Mouse (Mus musculus): ENCODE data around the gene Ccl5. TPM values are rescaled to one million over a fixed set of nuclear protein-coding genes. Genes with fewer than 3 reads are reported as not detected.

The Ccl5 gene
- polyA plus RNA-seq, 1 experiment from 2014 or later = not detected

DNA sequence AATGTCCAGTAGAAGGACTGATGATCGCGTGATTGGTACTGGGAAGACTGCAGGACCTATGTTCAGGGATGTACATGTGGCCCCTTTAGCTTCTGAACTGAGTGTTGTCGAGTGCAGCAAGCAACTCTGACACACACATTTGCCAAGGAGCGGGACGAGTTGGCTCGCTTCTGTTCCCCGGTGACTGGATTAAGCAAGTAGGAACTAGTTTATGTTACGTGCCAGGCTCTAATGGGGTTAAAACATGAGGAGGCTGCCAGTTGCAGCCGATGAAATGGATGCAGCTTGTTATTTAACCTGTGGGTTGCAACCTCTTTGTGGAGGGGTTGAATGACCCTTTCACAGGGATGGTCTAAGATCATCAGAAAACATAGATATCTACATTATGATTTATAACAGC, 37.7 kb upstream of the Ccl5 start:
- no peak for ATAC-seq
- WGBS = 92% methylated on average over 9 of the region's 9 CpGs

DNA sequence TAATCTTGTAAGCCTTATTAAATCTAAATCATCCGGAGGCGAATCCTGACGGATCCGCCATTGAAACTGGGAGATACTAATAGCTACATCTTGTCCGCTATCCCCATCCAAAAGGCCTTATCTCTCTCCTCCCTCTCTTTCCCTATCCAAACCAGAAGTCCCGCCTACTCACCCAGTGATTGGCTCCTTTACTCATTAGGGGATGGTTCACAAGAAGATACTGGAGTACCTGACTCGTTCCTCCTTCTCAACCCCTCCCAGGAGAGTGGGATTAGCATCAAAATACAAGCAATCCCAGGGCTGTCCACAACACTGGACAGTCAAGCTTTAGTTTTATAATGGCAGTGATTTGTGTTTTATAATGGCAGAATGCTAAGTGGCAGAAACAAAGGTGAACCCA, 37.0 kb upstream of the Ccl5 start:
- no peak for ATAC-seq

More for the DNA sequence above, 37.7 kb upstream of the Ccl5 start:
- Histone ChIP-seq H3K9ac (ENCODE audit: low read depth, low read length) (no peak overlapping the region), H3K4me3 (ENCODE audit: low read depth, low read length) (no peak overlapping the region), H3K27me3 (ENCODE audit: control insufficient read depth, insufficient read depth, low read depth, low read length) (no peaks in the 10 kb centered on the region), H3K36me3 (ENCODE audit: control insufficient read depth, insufficient read depth, low read length) (no peaks in the 10 kb centered on the region), H3K27ac (ENCODE audit: low read length) (no peak overlapping the region), H3K4me2 (ENCODE audit: low read length) (no peak overlapping the region), H3K9me3 (replicated peaks; ENCODE audit: control insufficient read depth, low read length, poor library complexity, severe bottlenecking) (no peaks in the 10 kb centered on the region), H3K4me1 (ENCODE audit: control insufficient read depth, insufficient read depth, low read length) (no peaks in the 10 kb centered on the region)

DNA sequence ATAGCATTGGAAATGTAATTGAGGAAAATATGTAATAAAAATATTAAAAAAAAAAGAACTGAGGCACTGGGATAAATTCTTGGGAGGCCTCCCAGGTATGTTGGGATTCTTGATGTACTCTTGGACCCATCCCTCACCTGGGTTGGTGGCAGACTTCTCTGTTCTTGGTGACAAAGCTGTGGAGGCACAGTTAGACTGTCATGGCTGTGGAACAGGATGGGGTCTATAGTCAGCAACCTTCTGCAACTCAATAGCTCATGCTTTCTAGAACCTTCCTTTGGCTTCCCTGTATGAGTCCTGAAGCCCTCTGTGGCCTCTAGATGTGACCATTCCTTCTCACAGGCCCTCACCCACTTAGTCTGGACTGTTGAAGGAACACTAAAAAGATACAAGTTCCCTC, 36.3 kb upstream of the Ccl5 start:
- ATAC-seq = no peak
- H3K9me3 ChIP-seq (replicated peaks; ENCODE audit: control insufficient read depth, low read length, poor library complexity, severe bottlenecking) = no peaks in the 10 kb centered on the region
- no peak overlapping the region for H3K4me3 ChIP-seq (ENCODE audit: low read depth, low read length)
- H3K36me3 ChIP-seq (ENCODE audit: control insufficient read depth, insufficient read depth, low read length) = no peaks in the 10 kb centered on the region
- H3K27me3 ChIP-seq (ENCODE audit: control insufficient read depth, insufficient read depth, low read depth, low read length) = no peaks in the 10 kb centered on the region
- H3K9ac ChIP-seq (ENCODE audit: low read depth, low read length) = no peak overlapping the region
- no peaks in the 10 kb centered on the region for H3K4me1 ChIP-seq (ENCODE audit: control insufficient read depth, insufficient read depth, low read length)
- no peak overlapping the region for H3K4me2 ChIP-seq (ENCODE audit: low read length)
- H3K27ac ChIP-seq (ENCODE audit: low read length) = no peak overlapping the region

More for the DNA sequence above, 37.0 kb upstream of the Ccl5 start:
- Histone ChIP-seq H3K4me3 (ENCODE audit: low read depth, low read length) (no peak overlapping the region), H3K36me3 (ENCODE audit: control insufficient read depth, insufficient read depth, low read length) (no peaks in the 10 kb centered on the region), H3K27ac (ENCODE audit: low read length) (no peak overlapping the region), H3K4me1 (ENCODE audit: control insufficient read depth, insufficient read depth, low read length) (no peaks in the 10 kb centered on the region), H3K27me3 (ENCODE audit: control insufficient read depth, insufficient read depth, low read depth, low read length) (no peaks in the 10 kb centered on the region), H3K4me2 (ENCODE audit: low read length) (no peak overlapping the region), H3K9me3 (replicated peaks; ENCODE audit: control insufficient read depth, low read length, poor library complexity, severe bottlenecking) (no peaks in the 10 kb centered on the region), H3K9ac (ENCODE audit: low read depth, low read length) (no peak overlapping the region)
- 68% methylated on average over 7 of the region's 7 CpGs for WGBS

DNA sequence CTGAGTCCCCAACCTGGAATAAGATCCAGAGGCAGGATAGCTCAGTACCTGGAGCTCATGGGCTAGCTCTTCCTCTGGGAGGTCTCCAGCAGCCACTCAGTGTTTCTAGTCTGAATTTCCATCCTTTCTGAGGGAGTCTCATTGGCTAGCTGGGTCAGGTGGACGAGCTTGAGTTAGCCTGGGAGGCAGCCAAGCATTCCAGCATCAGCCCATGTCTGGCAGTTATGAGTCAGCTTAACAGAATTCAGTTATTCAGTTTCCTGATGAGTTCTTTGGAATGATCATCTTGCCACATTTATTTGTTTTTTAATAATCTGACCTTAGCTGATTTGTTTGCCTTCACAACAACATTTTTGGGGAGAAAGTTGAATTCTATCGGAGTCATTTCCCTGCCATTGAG, 33.4 kb upstream of the Ccl5 start:
- no peak for ATAC-seq
- H3K4me1 ChIP-seq (ENCODE audit: control insufficient read depth, insufficient read depth, low read length) = no peaks in the 10 kb centered on the region
- H3K4me3 ChIP-seq (ENCODE audit: low read depth, low read length) = no peak overlapping the region
- no peak overlapping the region for H3K4me2 ChIP-seq (ENCODE audit: low read length)
- no peaks in the 10 kb centered on the region for H3K27me3 ChIP-seq (ENCODE audit: control insufficient read depth, insufficient read depth, low read depth, low read length)
- no peak overlapping the region for H3K9ac ChIP-seq (ENCODE audit: low read depth, low read length)
- H3K27ac ChIP-seq (ENCODE audit: low read length) = no peak overlapping the region
- H3K36me3 ChIP-seq (ENCODE audit: control insufficient read depth, insufficient read depth, low read length) = no peaks in the 10 kb centered on the region
- 73% methylated on average over 2 of the region's 2 CpGs for WGBS
- no peaks in the 10 kb centered on the region for H3K9me3 ChIP-seq (replicated peaks; ENCODE audit: control insufficient read depth, low read length, poor library complexity, severe bottlenecking)

DNA sequence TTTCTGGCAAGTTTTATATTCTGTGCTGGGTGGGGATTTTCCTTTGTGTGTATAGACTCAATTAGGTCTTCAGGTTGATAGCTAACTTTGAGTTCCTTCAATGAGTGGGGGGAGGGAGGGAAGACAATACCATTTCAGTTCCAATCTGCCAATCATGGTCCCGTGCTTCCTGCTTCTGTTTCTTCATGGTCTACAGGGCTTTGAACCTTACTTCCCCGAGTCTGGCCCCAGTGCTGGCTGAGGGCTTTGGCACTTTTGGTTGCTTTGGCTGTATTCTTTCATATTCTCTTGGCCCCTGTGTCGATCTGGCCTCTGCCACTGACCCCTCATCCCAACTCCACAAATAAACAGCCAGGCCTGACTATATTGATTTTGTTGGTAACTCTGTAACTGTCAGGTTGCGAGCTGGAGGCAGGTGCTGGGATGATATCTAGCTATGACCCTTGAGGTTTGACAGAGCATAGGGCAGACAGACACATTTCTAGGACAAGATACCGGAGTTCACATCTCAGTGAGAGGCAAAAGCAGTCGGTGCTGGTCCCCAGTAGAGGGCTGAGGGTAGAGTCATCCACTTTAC, 32.1 kb upstream of the Ccl5 start:
- H3K4me3 ChIP-seq (ENCODE audit: low read depth, low read length) = no peak overlapping the region
- no peaks in the 10 kb centered on the region for H3K27me3 ChIP-seq (ENCODE audit: control insufficient read depth, insufficient read depth, low read depth, low read length)
- H3K27ac ChIP-seq (ENCODE audit: low read length) = no peak overlapping the region
- H3K4me1 ChIP-seq (ENCODE audit: control insufficient read depth, insufficient read depth, low read length) = no peaks in the 10 kb centered on the region
- ATAC-seq = no peak
- H3K9ac ChIP-seq (ENCODE audit: low read depth, low read length) = no peak overlapping the region
- no peaks in the 10 kb centered on the region for H3K36me3 ChIP-seq (ENCODE audit: control insufficient read depth, insufficient read depth, low read length)
- WGBS = 74% methylated on average over 6 of the region's 6 CpGs
- no peak overlapping the region for H3K4me2 ChIP-seq (ENCODE audit: low read length)
- no peaks in the 10 kb centered on the region for H3K9me3 ChIP-seq (replicated peaks; ENCODE audit: control insufficient read depth, low read length, poor library complexity, severe bottlenecking)

DNA sequence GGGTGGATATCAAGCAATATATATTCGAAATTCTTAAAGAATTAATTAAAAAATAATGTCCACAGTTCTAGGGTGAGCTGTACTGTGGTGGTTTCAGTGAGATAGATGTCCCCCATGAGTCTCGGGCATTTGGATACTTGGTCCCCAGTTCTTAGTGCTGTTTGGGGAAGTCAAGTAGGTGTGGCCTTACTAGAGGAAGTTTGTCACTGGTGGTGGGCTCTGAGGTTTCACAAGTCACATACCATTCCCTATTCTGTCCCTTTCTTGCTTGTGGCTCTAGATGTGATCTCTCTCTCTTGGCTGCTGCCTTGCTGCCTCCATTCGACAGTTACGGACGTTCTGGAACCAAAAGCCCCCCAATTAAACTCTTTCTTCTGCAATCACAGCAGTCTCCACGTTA, 30.1 kb upstream of the Ccl5 start:
- H3K9me3 ChIP-seq (replicated peaks; ENCODE audit: control insufficient read depth, low read length, poor library complexity, severe bottlenecking) = no peaks in the 10 kb centered on the region
- no peak overlapping the region for H3K4me2 ChIP-seq (ENCODE audit: low read length)
- no peak overlapping the region for H3K27ac ChIP-seq (ENCODE audit: low read length)
- no peak overlapping the region for H3K9ac ChIP-seq (ENCODE audit: low read depth, low read length)
- 75% methylated on average over 6 of the region's 6 CpGs for WGBS
- H3K4me3 ChIP-seq (ENCODE audit: low read depth, low read length) = no peak overlapping the region
- H3K27me3 ChIP-seq (ENCODE audit: control insufficient read depth, insufficient read depth, low read depth, low read length) = no peaks in the 10 kb centered on the region
- H3K36me3 ChIP-seq (ENCODE audit: control insufficient read depth, insufficient read depth, low read length) = no peaks in the 10 kb centered on the region
- ATAC-seq = no peak
- H3K4me1 ChIP-seq (ENCODE audit: control insufficient read depth, insufficient read depth, low read length) = peaks cover 5% of the 10 kb centered on the region; the same call in 1 of the 2 replicates

DNA sequence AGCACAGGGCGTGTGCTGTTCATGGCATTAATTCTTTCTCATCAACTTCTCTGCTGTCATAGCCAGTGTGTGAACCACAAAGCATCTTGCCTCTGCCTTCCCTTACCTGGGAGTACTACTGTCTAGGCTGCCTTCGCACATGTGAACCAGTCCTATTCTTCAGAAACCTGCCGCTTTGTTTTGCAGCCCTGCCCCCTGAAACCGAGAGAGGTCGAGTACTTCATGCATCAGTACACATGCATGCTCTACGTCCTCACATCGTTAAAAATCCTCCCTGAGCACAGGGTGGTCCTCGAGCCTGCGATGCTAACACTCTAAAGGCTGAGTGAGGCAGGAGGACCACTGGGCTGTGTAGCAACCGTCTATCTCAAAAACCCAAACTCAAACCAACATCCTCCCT, 26.8 kb upstream of the Ccl5 start:
- no peaks in the 10 kb centered on the region for H3K36me3 ChIP-seq (ENCODE audit: control insufficient read depth, insufficient read depth, low read length)
- H3K4me1 ChIP-seq (ENCODE audit: control insufficient read depth, insufficient read depth, low read length) = peaks cover 5% of the 10 kb centered on the region; the same call in 1 of the 2 replicates
- H3K4me2 ChIP-seq (ENCODE audit: low read length) = no peak overlapping the region
- 38% methylated on average over 10 of the region's 10 CpGs for WGBS
- no peak overlapping the region for H3K4me3 ChIP-seq (ENCODE audit: low read depth, low read length)
- H3K27me3 ChIP-seq (ENCODE audit: control insufficient read depth, insufficient read depth, low read depth, low read length) = no peaks in the 10 kb centered on the region
- H3K27ac ChIP-seq (ENCODE audit: low read length) = no peak overlapping the region
- no peaks in the 10 kb centered on the region for H3K9me3 ChIP-seq (replicated peaks; ENCODE audit: control insufficient read depth, low read length, poor library complexity, severe bottlenecking)
- H3K9ac ChIP-seq (ENCODE audit: low read depth, low read length) = no peak overlapping the region
- ATAC-seq = no peak

DNA sequence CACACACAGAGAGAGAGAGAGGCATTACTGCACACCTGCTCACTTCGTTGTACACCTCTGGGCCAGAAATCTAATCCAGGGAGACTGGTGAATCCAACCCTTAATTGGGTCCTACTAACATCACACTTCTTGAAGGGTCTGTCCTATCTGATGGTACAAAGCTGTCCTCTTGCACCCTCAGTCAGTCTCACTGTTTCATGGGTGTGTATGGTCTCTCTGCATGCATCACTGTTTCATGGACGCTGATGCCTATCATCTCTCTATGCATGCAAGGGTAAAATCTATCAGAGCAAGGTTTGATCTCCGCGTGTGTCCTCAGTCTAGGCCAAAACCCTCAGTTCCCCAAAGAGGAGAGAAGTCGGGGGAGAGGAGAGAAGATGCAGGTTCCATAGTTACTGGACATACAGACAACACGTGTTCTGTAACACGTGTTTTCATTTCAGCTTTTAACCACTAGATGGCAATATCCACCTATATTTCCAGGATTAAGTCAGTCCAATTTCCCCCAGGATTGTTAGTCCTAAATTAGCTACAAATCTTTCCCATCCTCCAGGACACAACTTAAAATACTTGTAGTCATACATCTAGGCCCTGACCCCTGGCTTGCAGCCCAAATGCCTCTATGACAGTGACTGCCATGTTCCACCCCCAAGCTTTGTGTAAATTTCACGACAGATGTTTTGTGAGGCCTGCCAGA, 25.9 kb upstream of the Ccl5 start:
- Histone ChIP-seq H3K27me3 (ENCODE audit: control insufficient read depth, insufficient read depth, low read depth, low read length) (no peaks in the 10 kb centered on the region), H3K4me3 (ENCODE audit: low read depth, low read length) (no peak overlapping the region), H3K27ac (ENCODE audit: low read length) (no peak overlapping the region), H3K4me2 (ENCODE audit: low read length) (peak overlapping the region; percentile 38), H3K36me3 (ENCODE audit: control insufficient read depth, insufficient read depth, low read length) (no peaks in the 10 kb centered on the region), H3K9me3 (replicated peaks; ENCODE audit: control insufficient read depth, low read length, poor library complexity, severe bottlenecking) (no peaks in the 10 kb centered on the region), H3K4me1 (ENCODE audit: control insufficient read depth, insufficient read depth, low read length) (peaks cover 5% of the 10 kb centered on the region; the same call in 1 of the 2 replicates), H3K9ac (ENCODE audit: low read depth, low read length) (0 out of 2 replicates have a peak overlapping the region, but pooled peaks have one; percentile 44)
- 30% methylated on average over 8 of the region's 8 CpGs for WGBS
- ATAC-seq = peak; percentile 62

DNA sequence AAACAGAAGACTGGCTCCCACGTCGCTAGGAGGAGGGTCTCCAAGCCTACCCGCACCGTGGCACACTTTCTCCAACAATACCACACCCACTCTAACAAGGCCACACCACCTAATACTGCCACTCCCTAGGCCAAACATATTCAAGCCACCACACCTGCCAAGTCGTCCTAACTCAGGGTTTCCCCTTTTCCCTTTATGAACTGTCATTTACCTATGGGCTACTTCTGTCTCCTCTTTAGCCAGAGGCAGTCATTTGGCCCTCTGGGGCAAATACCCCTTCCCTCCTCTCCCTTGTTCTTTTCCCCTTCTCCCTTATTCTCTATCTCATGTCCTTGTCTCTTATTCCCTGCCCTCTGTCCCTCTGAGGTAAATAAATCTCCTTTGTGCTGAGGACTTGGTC, 21.4 kb upstream of the Ccl5 start:
- no peak overlapping the region for H3K4me3 ChIP-seq (ENCODE audit: low read depth, low read length)
- no peak overlapping the region for H3K9ac ChIP-seq (ENCODE audit: low read depth, low read length)
- no peak for ATAC-seq
- H3K4me1 ChIP-seq (ENCODE audit: control insufficient read depth, insufficient read depth, low read length) = peaks cover 5% of the 10 kb centered on the region; the same call in 1 of the 2 replicates
- H3K27ac ChIP-seq (ENCODE audit: low read length) = no peak overlapping the region
- H3K9me3 ChIP-seq (replicated peaks; ENCODE audit: control insufficient read depth, low read length, poor library complexity, severe bottlenecking) = no peaks in the 10 kb centered on the region
- 91% methylated on average over 5 of the region's 5 CpGs for WGBS
- no peak overlapping the region for H3K4me2 ChIP-seq (ENCODE audit: low read length)
- H3K36me3 ChIP-seq (ENCODE audit: control insufficient read depth, insufficient read depth, low read length) = no peaks in the 10 kb centered on the region
- no peaks in the 10 kb centered on the region for H3K27me3 ChIP-seq (ENCODE audit: control insufficient read depth, insufficient read depth, low read depth, low read length)
